Comparison of ENCODE assay signal across 10 mouse cellular contexts in the genomic region with DNA sequence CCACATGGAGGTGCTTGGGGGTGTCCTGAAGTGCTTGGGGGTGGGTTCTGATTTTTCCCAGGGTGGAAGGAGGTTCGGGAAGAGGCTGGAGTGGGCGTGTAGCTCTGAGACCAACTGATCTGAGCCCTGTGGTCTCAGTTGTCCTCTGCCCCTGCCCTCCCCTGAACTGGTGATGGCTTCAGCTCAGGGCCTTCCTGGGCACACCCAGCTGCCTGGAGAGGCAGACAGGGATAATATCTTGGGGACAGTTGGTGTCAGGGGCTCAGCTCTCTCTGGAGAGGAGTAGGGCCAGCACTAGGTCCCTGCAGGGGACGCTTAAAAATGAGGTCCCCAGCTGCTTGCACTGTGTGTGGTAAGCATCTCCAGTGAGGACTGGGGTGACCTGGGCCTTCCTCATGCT. TPM values are rescaled to one million over a fixed set of nuclear protein-coding genes. Genes with fewer than 3 reads are reported as not detected.
DNase-seq lines count a peak whose midpoint lies in the region; ATAC-seq and TF ChIP-seq lines count a peak whose summit lies in the region.
"Had no signal": no experiment of that assay in that cellular context is flagged by ENCODE, and none has a peak within 500 bp of the region (broad histone marks: within the 10 kb centered on the region; RNA-seq: fewer than 3 reads in every experiment).

No protein-coding gene starts in this region.

- no peak overlapping the region for H3K9ac ChIP-seq in heart, embryonic 15.5 days
- no peak overlapping the region for H3K9ac ChIP-seq in heart, adult 2 months (ENCODE audit: low read depth, low read length)
- H3K9ac ChIP-seq in hindbrain, embryonic 13.5 days = peak overlapping the region; percentile 95

- DNase-seq in heart, adult 2 months = no peak
- no peak for DNase-seq in layer of hippocampus, postnatal 14 days (ENCODE audit: low spot score in 2 of 2)
- DNase-seq in right cerebral cortex, adult 2 months (ENCODE audit: low spot score in 2 of 2) = no peak
- DNase-seq in adipocyte (ENCODE audit: low spot score) = no peak

- ATAC-seq in heart, embryonic 15.5 days (replicated peaks; ENCODE audit: insufficient number of reproducible peaks, insufficient read depth, low FRiP score, low read depth) = no peak
- ATAC-seq in hindbrain, embryonic 13.5 days (ENCODE audit: low FRiP score) = no peak
- ATAC-seq in megakaryocyte progenitor cell, adult 5-6 weeks (replicated peaks; ENCODE audit: poor library complexity) = peak; percentile 12; the same call in 1 of the 2 replicates

- H3K36me3 ChIP-seq in heart, embryonic 15.5 days = peaks cover 9% of the 10 kb centered on the region; the same call in 1 of the 2 replicates
- H3K36me3 ChIP-seq in heart, adult 2 months (ENCODE audit: control insufficient read depth, insufficient read depth, low read length) = no peaks in the 10 kb centered on the region
- peaks cover 23% of the 10 kb centered on the region for H3K36me3 ChIP-seq in hindbrain, embryonic 13.5 days

- no peak for TF ChIP-seq CTCF in heart, adult 2 months (IDR thresholded peaks at IDR 0.05)
- TF ChIP-seq CTCF in cortical plate, adult 2 months (IDR thresholded peaks at IDR 0.05; ENCODE audit: extremely low read depth, insufficient read depth, low read length) = no peak

- 0 out of 2 replicates have a peak overlapping the region, but pooled peaks have one; percentile 4 for H3K4me2 ChIP-seq in heart, embryonic 15.5 days
- H3K4me2 ChIP-seq in hindbrain, embryonic 13.5 days = peak overlapping the region; percentile 100; the same call in 1 of the 2 replicates

- H3K79me2 ChIP-seq in heart, adult 2 months (replicated peaks; ENCODE audit: control insufficient read depth, insufficient read depth, low read length) = peaks cover 1% of the 10 kb centered on the region; the same call in 1 of the 2 replicates

- no peak overlapping the region for H3K27ac ChIP-seq in heart, embryonic 15.5 days
- H3K27ac ChIP-seq in heart, adult 2 months = no peak overlapping the region
- H3K27ac ChIP-seq in cortical plate, adult 2 months (ENCODE audit: insufficient read depth, low read length) = peak overlapping the region; percentile 48; the same call in 1 of the 2 replicates
- peak overlapping the region; percentile 48 for H3K27ac ChIP-seq in hindbrain, embryonic 13.5 days

- TF ChIP-seq EP300 in heart, adult 2 months (IDR thresholded peaks at IDR 0.05; ENCODE audit: insufficient read depth, low read depth, low read length) = no peak

- TF ChIP-seq POLR2A in heart, adult 2 months (IDR thresholded peaks at IDR 0.05; ENCODE audit: insufficient read depth, low read depth, low read length) = no peak
- TF ChIP-seq POLR2A in cortical plate, adult 2 months (IDR thresholded peaks at IDR 0.05; ENCODE audit: extremely low read depth, insufficient read depth, low read length) = no peak

- peaks cover 26% of the 10 kb centered on the region for H3K4me1 ChIP-seq in heart, embryonic 15.5 days (replicated peaks)
- H3K4me1 ChIP-seq in heart, adult 2 months (ENCODE audit: control insufficient read depth, insufficient read depth, low read length) = peaks cover 6% of the 10 kb centered on the region
- H3K4me1 ChIP-seq in cortical plate, adult 2 months (ENCODE audit: control insufficient read depth, insufficient read depth, low read length) = peaks cover 4% of the 10 kb centered on the region; the same call in 1 of the 2 replicates
- peaks cover 48% of the 10 kb centered on the region for H3K4me1 ChIP-seq in hindbrain, embryonic 13.5 days (replicated peaks)

- H3K4me3 ChIP-seq in heart, embryonic 15.5 days = no peak overlapping the region
- no peak overlapping the region for H3K4me3 ChIP-seq in heart, adult 2 months
- H3K4me3 ChIP-seq in cortical plate, adult 2 months (ENCODE audit: insufficient read depth, low read length) = no peak overlapping the region
- H3K4me3 ChIP-seq in hindbrain, embryonic 13.5 days = no peak overlapping the region
- H3K4me3 ChIP-seq: myocyte had no signal

- H3K27me3 ChIP-seq in heart, embryonic 15.5 days = no peaks in the 10 kb centered on the region
- H3K27me3 ChIP-seq in heart, adult 2 months (ENCODE audit: control insufficient read depth, insufficient read depth, low read length) = no peaks in the 10 kb centered on the region
- H3K27me3 ChIP-seq in hindbrain, embryonic 13.5 days = no peaks in the 10 kb centered on the region
- H3K27me3 ChIP-seq: CH12.LX had no signal

- intact Hi-C loops in heart, adult 2 months (cut with DNase I) = no loop called here

- WGBS in heart, embryonic 15.5 days = 77% methylated on average over 3 of the region's 3 CpGs
- 74% methylated on average over 3 of the region's 3 CpGs for WGBS in heart, adult 2 months
- WGBS in hindbrain, embryonic 13.5 days = 55% methylated on average over 3 of the region's 3 CpGs

- H3K9me3 ChIP-seq in heart, embryonic 15.5 days (replicated peaks) = no peaks in the 10 kb centered on the region
- no peaks in the 10 kb centered on the region for H3K9me3 ChIP-seq in hindbrain, embryonic 13.5 days

RNA-seq across cellular contexts. Expression of a gene that starts 2.8 kb away (rescaled TPM):
- 23.1 and 32.5 TPM in 2 replicates for polyA plus RNA-seq in heart, embryonic 15.5 days (2015; fragmentation: Nextera tagmentation; extraction: Ambion mirVana)
- total RNA-seq in heart, adult 2 months (2021) = 10 to 100 TPM; 15.4 to 16.8 TPM
- 51.4 and 74.2 TPM in 2 replicates for polyA plus RNA-seq in heart, adult 2 months (2012; rRNA removed)
- 94.2 and 96.5 TPM in 2 replicates for polyA plus RNA-seq in cortical plate, adult 2 months (2012; rRNA removed)
- polyA plus RNA-seq in hindbrain, embryonic 13.5 days (2015; fragmentation: Nextera tagmentation; extraction: Ambion mirVana) = 63.6 and 68.8 TPM in 2 replicates
- 17.7 and 18.2 TPM in 2 replicates for total RNA-seq in megakaryocyte progenitor cell, adult 5-6 weeks (2015)
- 29.4 and 39.4 TPM in 2 replicates for total RNA-seq in megakaryocyte progenitor cell, adult 5-6 weeks (2017)
- total RNA-seq in layer of hippocampus, postnatal 14 days (2021) = 10 to 100 TPM; 71.2 to 71.4 TPM

RNA-seq across cellular contexts. Expression of a gene that starts 2.8 kb away (rescaled TPM):
- polyA plus RNA-seq in heart, embryonic 15.5 days (2015; fragmentation: Nextera tagmentation; extraction: Ambion mirVana) = 153 and 154 TPM in 2 replicates
- 10 to 100 TPM; 19.4 to 23.2 TPM for total RNA-seq in heart, adult 2 months (2021)
- 74.9 and 79.9 TPM in 2 replicates for polyA plus RNA-seq in heart, adult 2 months (2012; rRNA removed)
- 223 and 238 TPM in 2 replicates for polyA plus RNA-seq in cortical plate, adult 2 months (2012; rRNA removed)
- polyA plus RNA-seq in hindbrain, embryonic 13.5 days (2015; fragmentation: Nextera tagmentation; extraction: Ambion mirVana) = 210 and 237 TPM in 2 replicates
- 125 and 137 TPM in 2 replicates for total RNA-seq in megakaryocyte progenitor cell, adult 5-6 weeks (2015)
- total RNA-seq in megakaryocyte progenitor cell, adult 5-6 weeks (2017) = 307 and 354 TPM in 2 replicates
- 10 to 100 TPM; 47.7 to 50.5 TPM for total RNA-seq in layer of hippocampus, postnatal 14 days (2021)

RNA-seq across cellular contexts. Expression of a gene that starts 13.8 kb away (rescaled TPM):
- polyA plus RNA-seq in heart, embryonic 15.5 days (2015; fragmentation: Nextera tagmentation; extraction: Ambion mirVana) = 0.04 TPM in 1 of 2 replicates, not detected in the other
- total RNA-seq in heart, adult 2 months (2021) = not detected
- polyA plus RNA-seq in heart, adult 2 months (2012; rRNA removed) = 0.02 TPM in 1 of 2 replicates, not detected in the other
- 0.21 and 0.40 TPM in 2 replicates for polyA plus RNA-seq in cortical plate, adult 2 months (2012; rRNA removed)
- 0.13 and 0.17 TPM in 2 replicates for polyA plus RNA-seq in hindbrain, embryonic 13.5 days (2015; fragmentation: Nextera tagmentation; extraction: Ambion mirVana)
- total RNA-seq in megakaryocyte progenitor cell, adult 5-6 weeks (2015) = not detected in 2 replicates
- total RNA-seq in megakaryocyte progenitor cell, adult 5-6 weeks (2017) = not detected in 2 replicates
- total RNA-seq in layer of hippocampus, postnatal 14 days (2021) = under 1 TPM; 0.38 to 0.44 TPM

RNA-seq across cellular contexts. Expression of a gene that starts 14.0 kb away (rescaled TPM):
- polyA plus RNA-seq in heart, embryonic 15.5 days (2015; fragmentation: Nextera tagmentation; extraction: Ambion mirVana) = 0.29 and 0.43 TPM in 2 replicates
- total RNA-seq in heart, adult 2 months (2021) = 10 to 100 TPM; 10.7 to 15.8 TPM
- 12.0 and 15.1 TPM in 2 replicates for polyA plus RNA-seq in heart, adult 2 months (2012; rRNA removed)
- polyA plus RNA-seq in cortical plate, adult 2 months (2012; rRNA removed) = 24.8 and 29.4 TPM in 2 replicates
- 3.4 and 3.5 TPM in 2 replicates for polyA plus RNA-seq in hindbrain, embryonic 13.5 days (2015; fragmentation: Nextera tagmentation; extraction: Ambion mirVana)
- not detected in 2 replicates for total RNA-seq in megakaryocyte progenitor cell, adult 5-6 weeks (2015)
- not detected in 2 replicates for total RNA-seq in megakaryocyte progenitor cell, adult 5-6 weeks (2017)
- 10 to 100 TPM; 32.6 to 35.5 TPM for total RNA-seq in layer of hippocampus, postnatal 14 days (2021)

RNA-seq across cellular contexts. Expression of a gene that starts 31.4 kb away (rescaled TPM):
- polyA plus RNA-seq in heart, embryonic 15.5 days (2015; fragmentation: Nextera tagmentation; extraction: Ambion mirVana) = 1,772 and 2,077 TPM in 2 replicates
- 100 to 1,000 TPM; 850 to 914 TPM for total RNA-seq in heart, adult 2 months (2021)
- polyA plus RNA-seq in heart, adult 2 months (2012; rRNA removed) = 1,001 and 1,201 TPM in 2 replicates
- polyA plus RNA-seq in cortical plate, adult 2 months (2012; rRNA removed) = 643 and 729 TPM in 2 replicates
- polyA plus RNA-seq in hindbrain, embryonic 13.5 days (2015; fragmentation: Nextera tagmentation; extraction: Ambion mirVana) = 1,227 and 1,240 TPM in 2 replicates
- total RNA-seq in megakaryocyte progenitor cell, adult 5-6 weeks (2015) = 1,168 and 1,276 TPM in 2 replicates
- total RNA-seq in megakaryocyte progenitor cell, adult 5-6 weeks (2017) = 222 and 291 TPM in 2 replicates
- 100 to 1,000 TPM; 429 to 450 TPM for total RNA-seq in layer of hippocampus, postnatal 14 days (2021)

Comparison
In these comparisons a context has a peak if more than half of its experiments do, and no peak if none do; other contexts are left out.
1. H3K27ac ChIP-seq: peak in cortical plate, adult 2 months (single experiment) and hindbrain, embryonic 13.5 days (single experiment); none in heart, embryonic 15.5 days (single experiment) and heart, adult 2 months (single experiment).